Mouse (Mus musculus): ENCODE results near the gene Gm19935. TPM values are rescaled to one million over a fixed set of nuclear protein-coding genes. Genes with fewer than 3 reads are reported as not detected.

The Gm19935 gene
- polyA plus RNA-seq (2012; rRNA removed), result 1.5 and 2.1 TPM in 2 replicates

DNA sequence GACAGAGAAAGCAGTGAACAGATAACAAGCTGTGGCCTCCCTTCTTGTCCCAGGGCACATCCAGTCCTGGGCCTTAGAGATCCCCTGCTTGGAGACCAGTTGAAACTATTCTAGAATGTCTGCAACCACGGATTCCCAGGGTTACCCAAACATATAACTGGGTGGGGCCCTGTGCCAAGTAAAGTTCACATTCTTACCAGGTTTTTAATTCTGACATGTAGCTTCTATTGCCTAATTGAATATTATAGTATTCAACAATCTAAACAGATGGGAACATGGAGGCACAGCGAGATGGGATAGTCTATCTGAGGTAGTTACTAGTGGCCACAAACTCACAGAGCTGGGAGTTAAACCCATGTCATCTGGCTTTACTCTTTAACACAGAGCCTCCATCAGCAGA is at the start of gene Gm19935:
Gm19935 (minus strand) TSS at position 101 of the 400 bp plus-strand sequence.

DNA sequence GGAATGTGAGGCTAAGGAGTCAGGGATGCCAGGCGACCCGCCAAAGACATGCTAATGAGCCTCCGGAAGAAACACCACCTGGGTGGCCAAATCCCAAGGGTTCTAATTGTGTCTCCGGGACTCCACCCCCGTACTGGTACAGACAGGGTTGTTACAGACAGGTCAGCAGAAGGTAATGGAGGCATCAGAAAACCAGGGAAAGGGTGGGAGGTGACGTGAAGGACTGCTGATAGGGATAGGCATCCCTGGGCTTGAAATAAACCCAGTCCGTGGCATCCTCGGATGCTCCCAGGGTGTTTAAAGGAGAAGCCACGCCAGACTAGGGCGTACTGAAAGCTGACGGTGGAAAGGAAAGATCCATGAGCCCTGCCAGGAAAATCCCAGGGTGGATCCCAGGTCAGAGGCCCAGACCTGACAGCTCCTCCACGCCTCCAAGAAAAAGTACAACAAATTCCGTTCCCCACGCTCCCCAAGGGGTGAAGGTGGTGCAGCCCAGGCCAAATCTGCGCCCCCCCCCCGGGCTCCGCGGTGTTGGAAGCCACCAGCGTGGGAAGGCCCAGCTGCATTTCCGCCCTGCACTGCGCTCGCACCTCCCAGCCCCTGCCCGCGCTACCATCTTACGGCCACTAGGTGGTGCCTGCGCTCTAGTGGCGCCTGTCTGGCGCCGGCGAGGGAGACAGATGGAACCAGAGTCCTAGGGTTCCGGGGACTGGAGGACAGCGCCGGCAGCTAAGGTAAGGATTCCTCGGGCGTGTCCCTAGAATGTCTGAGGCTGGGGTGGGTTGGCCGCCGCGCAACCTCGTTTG is 11.2 kb upstream of the Gm19935 start, which contains the start of gene Chd9:
Chd9 (plus strand) TSS at position 172 of the 806 bp plus-strand sequence.

Other genes with a start within 250 kb of the Gm19935 start
- 59.1 and 67.9 TPM in 2 replicates for gene Chd9, start 11.0 kb upstream of the Gm19935 start, polyA plus RNA-seq (2012; rRNA removed)

Data from central nervous system, embryonic 18 days (tissue).